Mouse (Mus musculus): Measurements from ENCODE around the gene Letm1.

DNA sequence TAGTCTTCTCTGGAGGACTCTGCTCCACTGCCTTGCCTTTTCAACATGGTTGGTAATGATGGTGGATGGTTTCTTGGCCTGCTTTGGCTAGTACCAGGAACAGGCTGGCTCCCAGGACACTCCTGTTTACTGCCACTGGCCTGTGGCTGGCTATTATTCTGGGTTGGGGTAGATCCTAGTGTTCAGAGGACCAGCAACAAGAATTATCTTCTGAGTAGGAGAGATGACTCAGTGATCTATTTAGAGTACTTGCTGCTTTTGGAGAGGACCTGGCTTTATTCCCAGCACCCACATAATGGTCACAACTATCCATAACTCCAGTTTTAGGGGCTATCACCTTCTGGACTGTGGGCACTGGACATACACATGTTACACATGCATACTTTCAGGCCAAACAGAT lies 44.3 kb downstream of the Letm1 start:
- TF ChIP-seq MAX (IDR thresholded peaks at IDR 0.05): no peak
- no peak for TF ChIP-seq CTCF (IDR thresholded peaks at IDR 0.05; ENCODE audit: control insufficient read depth, insufficient read depth, insufficient read length)
- TF ChIP-seq MYOD1 (IDR thresholded peaks at IDR 0.05; ENCODE audit: control insufficient read depth, insufficient read length, low read depth): no peak
- no peak for TF ChIP-seq CEBPB (IDR thresholded peaks at IDR 0.05; ENCODE audit: low read depth)
- TF ChIP-seq USF1 (IDR thresholded peaks at IDR 0.05; ENCODE audit: low read depth): no peak

All from C2C12 (cell line).